Mouse (Mus musculus) heart, postnatal 10 days (tissue): Measurements from ENCODE around the gene Mill2. TPM values are rescaled to one million over a fixed set of nuclear protein-coding genes. Genes with fewer than 3 reads are reported as not detected.
A peak's percentile ranks its signal among the peaks of the same experiment; 100 is the strongest.
"Not testable (repeated sequence)": the region's sequence is repeated elsewhere in the genome, so short reads cannot be mapped to it uniquely, and the experiment has no call there.

Experiments used
- DNase-seq, 2 experiments: peaks; one replicate each; pipeline ENCODE4 v3.0.0; 2021
- intact Hi-C: fragments of 180-260 bp; cut with DNase I; formaldehyde crosslinking; loops from one replicate; pipeline ENCODE4 v1.15.1; 2025
- total RNA-seq, 2 experiments: library from RNA; stranded (reverse); gene quantifications; 2 replicates each; pipeline ENCODE4 v1.2.3; 2021

Gene Mill2
- total RNA-seq = 1 to 10 TPM; 5.1 to 5.5 TPM

DNA sequence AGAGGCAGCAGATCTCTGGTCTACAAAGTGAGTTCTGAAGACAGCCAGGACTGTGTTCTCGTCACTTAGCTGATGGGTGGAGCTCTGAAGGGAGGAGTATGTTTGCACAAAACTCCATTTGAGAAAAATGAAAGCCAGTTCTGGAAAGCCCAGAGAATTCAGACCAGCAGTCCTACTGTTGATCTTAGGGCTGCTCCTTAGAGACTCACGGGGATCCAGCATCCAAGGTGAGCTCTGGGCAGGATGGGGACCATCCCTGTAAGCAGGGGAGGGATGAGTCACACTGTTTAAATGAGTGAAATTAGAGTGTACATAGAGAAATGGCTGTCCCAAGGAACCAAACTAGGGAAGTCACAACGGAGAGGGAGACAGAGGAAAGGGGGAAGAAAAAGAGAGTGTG is at the start of gene Mill2:
Gene Mill2, plus strand, starts transcription at position 102 of the 400 bp plus-strand sequence.
- intact Hi-C loops = no loop called here
- DNase-seq = peak; percentile 44 to 62

- intact Hi-C loops, DNase-seq: not testable (repeated sequence)
Measured at GRCm38 (mm10) chr7:18790671-18791070, 49.1 kb upstream of the Mill2 start.

DNA sequence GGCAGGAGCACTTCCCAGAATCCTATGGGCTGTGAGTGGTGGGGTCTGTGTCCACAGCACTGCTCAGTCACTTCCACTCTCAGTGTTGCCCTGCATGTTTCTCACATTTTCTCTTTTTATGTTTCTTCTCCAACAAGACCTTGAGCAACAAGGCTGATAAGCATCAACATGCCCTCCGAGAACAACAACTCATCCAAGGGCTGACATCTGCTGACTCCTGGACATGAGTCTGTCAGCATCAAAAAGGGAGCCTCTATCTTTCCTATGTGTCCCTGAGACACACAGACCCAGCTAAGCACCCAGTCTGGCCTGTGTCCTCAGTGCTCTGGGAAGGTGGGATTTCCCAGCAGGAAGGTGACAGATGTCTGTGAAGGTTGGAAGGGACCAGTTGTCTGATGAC is 41.3 kb upstream of the Mill2 start, which contains the start of gene Psg19:
Gene Psg19, minus strand, starts transcription at position 101 of the 400 bp plus-strand sequence.
- DNase-seq = no peak
- intact Hi-C loops = no loop called here

DNA sequence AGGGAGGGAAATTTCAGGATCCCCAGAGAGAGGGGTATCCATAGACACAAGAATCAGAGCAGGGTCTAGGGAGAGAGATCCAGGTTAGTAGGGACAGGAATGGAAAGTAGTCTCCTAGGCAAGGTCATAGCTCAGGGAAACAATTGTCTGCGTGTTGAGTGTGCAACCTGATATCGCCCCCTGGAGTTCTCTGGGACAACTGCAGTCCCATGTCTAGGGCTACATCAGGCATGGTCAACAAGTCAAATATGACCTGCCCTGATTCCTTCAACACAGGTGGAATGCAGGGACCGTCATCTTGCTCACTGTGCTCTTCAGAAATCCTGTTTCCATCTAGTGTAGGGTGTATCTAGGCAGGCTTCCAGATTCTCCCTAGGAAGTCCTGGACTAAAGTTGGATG is 40.6 kb upstream of the Mill2 start:
- intact Hi-C loops = no loop called here

GRCm38 (mm10) chr7:18803526-18803925 is 36.2 kb upstream of the Mill2 start:
- DNase-seq = no peak
- intact Hi-C loops = no loop called here

More for the DNA sequence above, 40.6 kb upstream of the Mill2 start:
- DNase-seq = no peak

- intact Hi-C loops = no loop called here
- DNase-seq = no peak
Measured at GRCm38 (mm10) chr7:18818301-18818700, 21.5 kb upstream of the Mill2 start.

DNA sequence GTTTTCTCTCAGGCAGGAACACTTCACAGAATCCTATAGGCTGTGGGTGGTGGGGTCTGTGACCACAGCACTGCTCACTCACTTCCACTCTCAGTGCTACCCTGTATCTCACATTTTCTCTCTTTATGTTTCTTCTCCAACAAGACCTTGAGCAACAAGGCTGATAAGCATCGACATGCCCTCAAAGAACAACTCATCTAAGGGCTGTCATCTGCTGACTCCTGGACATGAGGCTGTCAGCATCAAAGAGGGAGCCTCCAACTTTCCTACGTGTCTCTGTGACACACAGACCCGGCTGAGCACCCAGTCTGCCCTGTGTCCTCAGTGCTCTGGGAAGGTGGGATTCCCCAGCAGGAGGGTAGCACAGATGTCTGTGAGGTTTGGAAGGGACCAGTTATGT is 18.3 kb upstream of the Mill2 start, which contains the start of gene Psg17:
Gene Psg17, minus strand, starts transcription at position 101 of the 400 bp plus-strand sequence.
- intact Hi-C loops = no loop called here
- DNase-seq = no peak

DNA sequence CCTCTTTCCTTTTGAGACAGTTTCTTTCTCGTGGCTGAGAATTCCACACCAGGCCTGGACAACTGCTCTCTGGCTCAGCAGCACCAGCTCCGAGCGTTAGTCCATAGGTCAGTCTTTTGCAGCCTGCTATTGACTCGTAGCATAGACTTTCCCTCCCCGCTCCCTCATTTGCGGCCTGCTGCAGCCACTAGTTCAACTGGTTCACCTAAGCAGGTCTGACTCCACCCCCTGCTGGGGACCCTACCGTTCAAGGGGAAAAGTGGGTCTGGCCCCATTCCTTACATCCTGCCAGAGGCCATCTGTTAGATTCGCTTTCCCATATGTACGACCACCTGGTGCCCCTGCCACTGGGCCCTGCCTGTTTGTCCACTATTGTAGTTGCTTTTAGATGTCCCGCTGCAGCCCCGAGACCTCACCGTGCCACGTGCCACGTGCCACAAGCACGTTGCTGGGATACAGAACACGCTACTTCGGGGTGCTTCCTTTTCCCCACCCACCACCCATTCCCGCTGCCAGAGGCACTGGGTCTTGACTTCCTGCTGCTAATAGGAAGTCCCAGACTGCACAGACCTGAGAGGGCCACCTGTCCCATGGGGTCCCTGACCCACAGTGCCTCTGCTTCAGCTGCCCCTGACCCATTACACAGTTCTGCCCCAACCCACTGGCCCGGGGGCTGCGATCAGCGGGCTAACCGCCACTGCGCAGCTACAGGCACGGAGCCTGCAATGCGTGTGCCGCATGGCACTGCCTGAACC is 11.8 kb upstream of the Mill2 start:
- DNase-seq = no peak
- intact Hi-C loops = loop anchor here (1.0 kb wide), 1 partner anchor 45 kb away; no protein-coding TSS in a partner anchor

DNA sequence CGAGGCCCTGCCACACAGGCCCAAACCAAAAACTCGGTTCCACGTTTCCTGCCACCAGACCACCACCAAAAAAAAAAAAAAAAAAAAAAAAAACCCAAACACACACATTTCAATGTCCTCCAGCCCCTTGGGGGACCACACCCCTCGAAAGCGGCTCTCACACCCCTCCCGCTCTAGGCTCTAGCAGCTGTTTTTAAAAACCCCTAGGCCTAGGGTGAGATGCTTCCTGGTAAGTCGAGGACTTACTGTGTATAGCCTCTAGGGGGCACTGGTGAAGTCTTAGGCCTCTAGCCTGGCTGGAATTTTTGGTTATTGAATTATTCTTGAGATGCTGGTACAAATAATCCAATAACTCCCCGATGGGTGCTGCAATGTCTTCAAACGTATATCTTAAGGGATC is 11.2 kb upstream of the Mill2 start:
- DNase-seq = peak in 1 of 2 experiments; percentile 16
- intact Hi-C loops = loop anchor here (1.0 kb wide), 1 partner anchor 45 kb away; no protein-coding TSS in a partner anchor

- intact Hi-C loops = no loop called here
- no peak for DNase-seq
Measured at GRCm38 (mm10) chr7:18829545-18829944, 10.2 kb upstream of the Mill2 start.

GRCm38 (mm10) chr7:18832298-18832697 is 7.5 kb upstream of the Mill2 start:
- intact Hi-C loops = loop anchor here (1.0 kb wide), 1 partner anchor 41 kb away; no protein-coding TSS in a partner anchor
- peak; percentile 24 to 38 for DNase-seq

DNA sequence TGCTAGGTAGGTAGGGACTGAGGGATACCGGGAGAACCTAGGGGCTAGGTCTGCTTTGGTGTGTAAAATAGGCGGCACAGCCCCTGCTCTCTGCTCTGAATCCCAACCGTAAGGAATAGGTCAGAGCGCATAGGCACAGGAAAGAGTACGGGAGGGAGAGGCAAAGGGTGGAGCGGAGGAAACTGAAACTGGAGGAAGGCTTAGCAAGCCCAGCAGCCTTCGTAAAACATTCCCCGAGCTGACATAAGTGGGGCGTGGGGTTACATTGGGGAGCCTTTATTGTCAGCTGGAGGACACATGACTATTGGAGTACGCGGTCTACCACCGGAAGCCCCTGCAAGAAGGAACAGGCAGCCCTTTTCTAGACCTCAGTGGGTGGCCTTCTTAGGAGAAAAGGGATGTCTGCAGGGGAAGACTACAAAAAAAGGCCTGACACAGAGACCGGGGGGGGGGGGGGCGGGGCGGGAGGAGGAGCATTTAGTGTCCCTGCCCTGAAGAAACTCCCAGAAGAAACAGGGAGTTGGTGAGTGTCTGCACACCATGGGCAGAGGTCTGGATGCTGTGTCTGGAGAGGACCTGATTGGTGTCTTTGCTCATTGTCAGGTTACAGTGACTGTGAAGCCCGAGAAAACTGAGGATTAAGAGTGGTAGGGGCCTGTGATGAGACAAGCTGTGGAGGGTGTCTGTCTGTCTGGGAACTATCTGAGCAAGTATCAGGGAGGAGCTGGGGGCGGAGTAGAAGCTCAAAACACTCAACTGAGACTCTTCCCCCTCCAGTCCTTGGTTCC is 814 bp downstream of the Mill2 start:
- intact Hi-C loops = no loop called here
- DNase-seq = peak; percentile 66 to 75

DNA sequence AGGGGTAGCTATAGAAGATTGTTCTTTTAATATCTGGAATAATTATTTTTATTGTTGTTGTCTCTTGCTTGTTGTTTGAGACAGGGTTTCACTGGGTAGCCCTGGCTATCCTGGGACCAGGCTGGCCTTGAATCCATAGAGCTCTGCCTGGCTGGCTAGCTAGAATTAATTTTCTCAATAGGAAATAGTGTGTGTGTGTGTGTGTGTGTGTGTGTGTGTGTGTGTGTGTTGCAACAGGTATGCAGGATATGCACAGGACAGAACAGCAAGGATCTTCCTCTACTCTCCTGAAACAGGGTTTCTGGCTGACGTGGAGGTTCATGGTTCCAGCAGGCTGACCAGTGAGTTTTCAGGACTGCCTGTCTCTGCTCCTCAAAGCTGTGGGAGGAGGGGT is 1.4 kb downstream of the Mill2 start:
- intact Hi-C loops = no loop called here
- no peak for DNase-seq

DNA sequence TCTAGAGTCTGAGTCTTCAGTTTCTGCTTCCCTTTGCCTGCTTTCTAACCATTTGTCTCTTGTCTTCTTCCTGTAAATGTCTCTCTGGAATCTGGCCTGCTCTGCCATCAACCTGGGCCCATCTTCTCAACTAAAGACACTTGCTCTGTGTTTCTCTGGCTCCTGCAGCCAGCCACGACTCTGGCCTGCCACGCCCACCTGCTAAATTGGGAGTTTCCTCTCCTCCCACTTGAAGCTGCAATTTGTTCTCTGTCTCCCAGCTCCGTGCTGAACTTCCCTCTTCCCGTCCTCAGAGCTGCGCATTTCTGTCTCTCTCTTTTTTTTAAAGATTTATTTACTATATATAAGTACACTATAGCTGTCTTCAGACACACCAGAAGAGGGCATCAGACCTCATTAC is 5.0 kb downstream of the Mill2 start:
- intact Hi-C loops = no loop called here
- DNase-seq = no peak

- intact Hi-C loops = no loop called here
- no peak for DNase-seq
Measured at GRCm38 (mm10) chr7:18848395-18848794, 8.6 kb downstream of the Mill2 start.

GRCm38 (mm10) chr7:18858310-18858916 is 18.6 kb downstream of the Mill2 start:
- peak; percentile 49 to 57 for DNase-seq
- intact Hi-C loops = no loop called here

DNA sequence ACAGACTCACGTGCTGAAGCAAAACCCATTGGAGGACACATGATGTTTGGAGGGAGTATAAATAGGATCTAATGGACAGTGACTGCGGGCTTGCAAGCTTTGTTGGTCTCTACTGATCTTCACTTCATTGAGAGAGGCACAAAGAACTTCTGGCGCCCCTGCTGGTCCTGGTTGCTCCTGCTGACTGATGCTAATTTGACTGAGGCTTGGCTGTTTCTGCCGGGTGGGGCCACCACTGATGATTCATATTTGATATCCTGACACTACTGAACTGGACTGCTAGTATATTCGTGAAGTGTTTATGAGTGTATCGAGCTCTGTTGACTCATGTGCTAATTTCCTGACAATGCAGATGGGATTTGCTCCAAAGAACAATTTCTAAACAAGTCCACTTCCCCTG is 23.0 kb downstream of the Mill2 start:
- DNase-seq = no peak
- intact Hi-C loops = no loop called here

GRCm38 (mm10) chr7:18868491-18868890 is 28.7 kb downstream of the Mill2 start:
- no peak for DNase-seq
- intact Hi-C loops = no loop called here

GRCm38 (mm10) chr7:18871031-18871430 is 31.3 kb downstream of the Mill2 start, which contains the start of gene Pglyrp1:
Gene Pglyrp1 (plus strand): TSS chr7:18871331.
- not testable (repeated sequence) for DNase-seq
- intact Hi-C loops = loop anchor here (5.0 kb wide), 2 partner anchors 659 to 1799 kb away; partner anchors contain the start of gene Psg16

GRCm38 (mm10) chr7:18872014-18872802 is 32.4 kb downstream of the Mill2 start:
- intact Hi-C loops = loop anchor here (5.0 kb wide), 2 partner anchors 660 to 1800 kb away; partner anchors contain the start of gene Psg16
- DNase-seq = no peak
